Mouse (Mus musculus) cortical plate, adult 2 months (tissue): ENCODE results near the gene Zfp296.

Experiments
- CTCF ChIP-seq: fragments of 200-500 bp; IDR thresholded peaks from 2 replicates; pipeline ENCODE4 v1.5.1; 2011; ENCODE audit warnings: mild to moderate bottlenecking, control low read depth, low read length; ENCODE audit not compliant: insufficient read depth; ENCODE audit errors: extremely low read depth
- POLR2A ChIP-seq: fragments of 200-500 bp; IDR thresholded peaks from 2 replicates; pipeline ENCODE4 v1.6.1; 2011; ENCODE audit warnings: mild to moderate bottlenecking, low read length, control low read depth; ENCODE audit not compliant: insufficient read depth; ENCODE audit errors: extremely low read depth

- TF ChIP-seq POLR2A (no peak), CTCF (no peak)
Observed at GRCm38 (mm10) chr7:19565803-19566202, 11.3 kb upstream of the Zfp296 start.
